Mouse (Mus musculus) kidney, postnatal 14 days (tissue): ENCODE data around the gene Sash1.
A peak's percentile ranks its signal among the peaks of the same experiment; 100 is the strongest.

Source experiments
- DNase-seq: peaks from one replicate; pipeline ENCODE4 v3.0.0; 2022; ENCODE audit warnings: mixed read lengths

The Sash1 gene

GRCm38 (mm10) chr10:8785451-8786145 lies 100.3 kb downstream of the Sash1 start:
- peak; percentile 78 for DNase-seq

- no peak for DNase-seq
Measured at GRCm38 (mm10) chr10:8781876-8782372, 103.9 kb downstream of the Sash1 start.

GRCm38 (mm10) chr10:8779842-8780241 lies 106.0 kb downstream of the Sash1 start:
- no peak for DNase-seq

- no peak for DNase-seq
Measured at GRCm38 (mm10) chr10:8778845-8779244, 107.0 kb downstream of the Sash1 start.

GRCm38 (mm10) chr10:8777552-8778253 lies 108.2 kb downstream of the Sash1 start:
- no peak for DNase-seq

- no peak for DNase-seq
Measured at GRCm38 (mm10) chr10:8776791-8777190, 109.1 kb downstream of the Sash1 start.

- DNase-seq, result no peak
Measured at GRCm38 (mm10) chr10:8775794-8776193, 110.1 kb downstream of the Sash1 start.

- peak; percentile 71 for DNase-seq
Measured at GRCm38 (mm10) chr10:8772464-8773209, 113.2 kb downstream of the Sash1 start.

GRCm38 (mm10) chr10:8770931-8771653 lies 114.8 kb downstream of the Sash1 start:
- no peak for DNase-seq

- no peak for DNase-seq
Measured at GRCm38 (mm10) chr10:8768654-8769053, 117.2 kb downstream of the Sash1 start.

- no peak for DNase-seq
Measured at GRCm38 (mm10) chr10:8767381-8767780, 118.5 kb downstream of the Sash1 start.

GRCm38 (mm10) chr10:8765922-8766522 lies 119.8 kb downstream of the Sash1 start:
- DNase-seq, result peak; percentile 30

- no peak for DNase-seq
Measured at GRCm38 (mm10) chr10:8762771-8763170, 123.1 kb downstream of the Sash1 start.

- peak; percentile 60 for DNase-seq
Measured at GRCm38 (mm10) chr10:8762209-8762701, 123.6 kb downstream of the Sash1 start.

- DNase-seq, result no peak
Measured at GRCm38 (mm10) chr10:8761656-8762055, 124.2 kb downstream of the Sash1 start.

- no peak for DNase-seq
Measured at GRCm38 (mm10) chr10:8760598-8760997, 125.3 kb downstream of the Sash1 start.

- peak; percentile 29 for DNase-seq
Measured at GRCm38 (mm10) chr10:8759228-8759627, 126.6 kb downstream of the Sash1 start.

- peak; percentile 54 for DNase-seq
Measured at GRCm38 (mm10) chr10:8757429-8757931, 128.4 kb downstream of the Sash1 start.

- no peak for DNase-seq
Measured at GRCm38 (mm10) chr10:8756604-8757354, 129.1 kb downstream of the Sash1 start.

GRCm38 (mm10) chr10:8753377-8753776 lies 132.5 kb downstream of the Sash1 start:
- no peak for DNase-seq

- DNase-seq, result no peak
Measured at GRCm38 (mm10) chr10:8752436-8752835, 133.4 kb downstream of the Sash1 start.
